14 mouse cellular contexts compared by ENCODE assay signal in the genomic region with DNA sequence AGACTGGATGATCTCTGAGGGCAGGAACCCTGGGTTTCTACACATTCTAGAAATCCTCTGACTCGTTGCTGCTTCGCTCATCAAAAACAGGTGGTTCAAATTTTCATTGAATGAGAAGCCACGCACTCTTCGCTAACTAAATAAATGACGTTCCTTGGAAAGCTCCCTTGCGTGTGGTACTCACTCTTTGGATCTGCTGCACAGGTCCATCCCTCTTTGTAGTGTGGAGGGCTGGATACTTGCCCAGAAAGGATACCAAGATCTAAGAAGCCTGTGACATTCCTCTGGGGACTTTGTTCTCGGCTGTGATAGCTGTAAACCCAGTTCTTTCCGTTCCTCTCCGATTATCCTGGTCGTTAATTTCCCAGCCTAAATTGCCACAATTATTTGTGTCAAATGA.
DNase-seq lines count a peak whose midpoint lies in the region; ATAC-seq and TF ChIP-seq lines count a peak whose summit lies in the region.
"Had no signal": no experiment of that assay in that cellular context is flagged by ENCODE, and none has a peak within 500 bp of the region (broad histone marks: within the 10 kb centered on the region; RNA-seq: fewer than 3 reads in every experiment).

No protein-coding gene starts in this region.

- H3K36me3 ChIP-seq in forebrain, embryonic 12.5 days (replicated peaks), result no peaks in the 10 kb centered on the region
- H3K36me3 ChIP-seq in forebrain, embryonic 11.5 days (ENCODE audit: control insufficient read depth, insufficient read depth, low read length), result no peaks in the 10 kb centered on the region
- H3K36me3 ChIP-seq in intestine, embryonic 15.5 days, result no peaks in the 10 kb centered on the region
- H3K36me3 ChIP-seq in intestine, postnatal 0 days (ENCODE audit: control insufficient read depth, insufficient read depth), result no peaks in the 10 kb centered on the region
- no peaks in the 10 kb centered on the region for H3K36me3 ChIP-seq in kidney, embryonic 15.5 days
- H3K36me3 ChIP-seq: limb, embryonic 15.5 days had no signal

- DNase-seq in forebrain, embryonic 11.5 days (ENCODE audit: low spot score), result no peak
- peak; percentile 33 for DNase-seq in NIH3T3 (ENCODE audit: low read depth)
- DNase-seq in spleen, adult 12 weeks (ENCODE audit: low spot score), result no peak
- DNase-seq in frontal cortex, postnatal 14 days (ENCODE audit: low spot score in 2 of 2), result no peak
- DNase-seq: cerebellum, postnatal 25 days; gastrocnemius, postnatal 36 days; thymus, adult 18-20 months had no signal

- no peak overlapping the region for H3K9ac ChIP-seq in forebrain, embryonic 12.5 days
- no peak overlapping the region for H3K9ac ChIP-seq in forebrain, embryonic 11.5 days (ENCODE audit: low read length)
- no peak overlapping the region for H3K9ac ChIP-seq in intestine, embryonic 15.5 days
- no peak overlapping the region for H3K9ac ChIP-seq in intestine, postnatal 0 days (ENCODE audit: low read depth, low read length)
- no peak overlapping the region for H3K9ac ChIP-seq in kidney, embryonic 15.5 days
- H3K9ac ChIP-seq: limb, embryonic 15.5 days had no signal

- no peaks in the 10 kb centered on the region for H3K9me3 ChIP-seq in forebrain, embryonic 12.5 days
- no peaks in the 10 kb centered on the region for H3K9me3 ChIP-seq in forebrain, embryonic 11.5 days (ENCODE audit: control insufficient read depth, low read length)
- no peaks in the 10 kb centered on the region for H3K9me3 ChIP-seq in intestine, embryonic 15.5 days
- H3K9me3 ChIP-seq in intestine, postnatal 0 days (ENCODE audit: control insufficient read depth), result no peaks in the 10 kb centered on the region
- H3K9me3 ChIP-seq in kidney, embryonic 15.5 days (replicated peaks), result no peaks in the 10 kb centered on the region
- H3K9me3 ChIP-seq: limb, embryonic 15.5 days had no signal

- H3K4me2 ChIP-seq in forebrain, embryonic 12.5 days, result peak overlapping the region; percentile 44; the same call in 1 of the 2 replicates
- H3K4me2 ChIP-seq in forebrain, embryonic 11.5 days (ENCODE audit: low read depth, low read length, severe bottlenecking), result no peak overlapping the region
- H3K4me2 ChIP-seq in intestine, embryonic 15.5 days (replicated peaks), result 0 out of 2 replicates have a peak overlapping the region, but pooled peaks have one; percentile 24
- no peak overlapping the region for H3K4me2 ChIP-seq in intestine, postnatal 0 days (replicated peaks; ENCODE audit: low read depth)
- peak overlapping the region; percentile 5; the same call in 1 of the 2 replicates for H3K4me2 ChIP-seq in kidney, embryonic 15.5 days

- ATAC-seq in forebrain, embryonic 12.5 days (ENCODE audit: low FRiP score), result no peak
- no peak for ATAC-seq in forebrain, embryonic 11.5 days (replicated peaks; ENCODE audit: low FRiP score)
- no peak for ATAC-seq in intestine, embryonic 15.5 days
- ATAC-seq in intestine, postnatal 0 days, result no peak
- no peak for ATAC-seq in kidney, embryonic 15.5 days (replicated peaks; ENCODE audit: low FRiP score)
- ATAC-seq: hindbrain, embryonic 16.5 days; Patski had no signal

- WGBS in forebrain, embryonic 12.5 days, result 27% methylated on average over 10 of the region's 10 CpGs
- 33% methylated on average over 10 of the region's 10 CpGs for WGBS in forebrain, embryonic 11.5 days
- WGBS in intestine, embryonic 15.5 days, result 20% methylated on average over 10 of the region's 10 CpGs
- 27% methylated on average over 10 of the region's 10 CpGs for WGBS in intestine, postnatal 0 days
- WGBS in kidney, embryonic 15.5 days, result 25% methylated on average over 10 of the region's 10 CpGs

- no peak for TF ChIP-seq CTCF in intestine, postnatal 0 days (IDR thresholded peaks at IDR 0.05; ENCODE audit: low read depth)

- H3K27ac ChIP-seq in forebrain, embryonic 12.5 days, result no peak overlapping the region
- no peak overlapping the region for H3K27ac ChIP-seq in forebrain, embryonic 11.5 days (ENCODE audit: low read depth, low read length)
- H3K27ac ChIP-seq in intestine, embryonic 15.5 days, result no peak overlapping the region
- H3K27ac ChIP-seq in intestine, postnatal 0 days (ENCODE audit: low read depth, low read length), result no peak overlapping the region
- no peak overlapping the region for H3K27ac ChIP-seq in kidney, embryonic 15.5 days
- H3K27ac ChIP-seq: limb, embryonic 15.5 days had no signal

- H3K27me3 ChIP-seq in forebrain, embryonic 12.5 days, result 0 out of 2 replicates have a peak, but pooled peaks cover 8% of the 10 kb centered on the region
- no peaks in the 10 kb centered on the region for H3K27me3 ChIP-seq in forebrain, embryonic 11.5 days (ENCODE audit: control insufficient read depth, insufficient read depth, low read length)
- H3K27me3 ChIP-seq in intestine, embryonic 15.5 days (replicated peaks), result no peaks in the 10 kb centered on the region
- H3K27me3 ChIP-seq in intestine, postnatal 0 days (replicated peaks; ENCODE audit: control insufficient read depth, insufficient read depth, low read length), result no peaks in the 10 kb centered on the region
- no peaks in the 10 kb centered on the region for H3K27me3 ChIP-seq in kidney, embryonic 15.5 days
- H3K27me3 ChIP-seq: Patski had no signal

- peaks cover 5% of the 10 kb centered on the region for H3K4me1 ChIP-seq in forebrain, embryonic 12.5 days
- H3K4me1 ChIP-seq in forebrain, embryonic 11.5 days (replicated peaks; ENCODE audit: control insufficient read depth, insufficient read depth, low read length), result peaks cover 9% of the 10 kb centered on the region; the same call in 1 of the 2 replicates
- peaks cover 7% of the 10 kb centered on the region for H3K4me1 ChIP-seq in intestine, embryonic 15.5 days (replicated peaks)
- no peaks in the 10 kb centered on the region for H3K4me1 ChIP-seq in intestine, postnatal 0 days (replicated peaks; ENCODE audit: control insufficient read depth, insufficient read depth, low read length)
- H3K4me1 ChIP-seq in kidney, embryonic 15.5 days, result peaks cover 16% of the 10 kb centered on the region

- no peak overlapping the region for H3K4me3 ChIP-seq in forebrain, embryonic 12.5 days (replicated peaks)
- no peak overlapping the region for H3K4me3 ChIP-seq in forebrain, embryonic 11.5 days (ENCODE audit: low read depth, low read length)
- no peak overlapping the region for H3K4me3 ChIP-seq in intestine, embryonic 15.5 days (replicated peaks)
- H3K4me3 ChIP-seq in intestine, postnatal 0 days (ENCODE audit: low read depth, low read length), result no peak overlapping the region
- no peak overlapping the region for H3K4me3 ChIP-seq in kidney, embryonic 15.5 days (replicated peaks)
- H3K4me3 ChIP-seq: limb, embryonic 15.5 days had no signal

Comparison
In these comparisons a context has a peak if more than half of its experiments do, and no peak if none do; other contexts are left out.
1. H3K4me2 ChIP-seq: peak in forebrain, embryonic 12.5 days (single experiment), intestine, embryonic 15.5 days (single experiment) and kidney, embryonic 15.5 days (single experiment); none in forebrain, embryonic 11.5 days (single experiment) and intestine, postnatal 0 days (single experiment).